Mouse (Mus musculus) MEL (cell line): ENCODE results near the gene Rnf220.

Experiments used
- BHLHE40 ChIP-seq: IDR thresholded peaks from 2 replicates; pipeline ENCODE4 v1.6.1; 2012; ENCODE audit warnings: low read depth, mild to moderate bottlenecking, inconsistent platforms, low read length, improper control_type of control experiment, borderline replicate concordance
- CHD2 ChIP-seq: IDR thresholded peaks from 2 replicates; pipeline ENCODE4 v1.6.1; 2011; ENCODE audit warnings: low read length, improper control_type of control experiment
- CTCF ChIP-seq, 3 experiments: IDR thresholded peaks in 2 of 3; conservative IDR thresholded peaks in 1 of 3; 2 replicates each; pipeline ENCODE4 v1.5.1; 2011 to 2012; ENCODE audit warnings: low read length in 3 of 3, low read depth in 2 of 3, mild to moderate bottlenecking in 2 of 3, improper control_type of control experiment in 1 of 3, inconsistent platforms in 1 of 3, mixed read lengths in 1 of 3, moderate library complexity in 1 of 3; ENCODE audit not compliant: control insufficient read depth in 1 of 3, insufficient read depth in 1 of 3, poor library complexity in 1 of 3, severe bottlenecking in 1 of 3
- E2F4 ChIP-seq: IDR thresholded peaks from 2 replicates; pipeline ENCODE4 v1.6.1; 2011; ENCODE audit warnings: low read depth, low read length, improper control_type of control experiment, borderline replicate concordance
- EP300 ChIP-seq, 2 experiments: IDR thresholded peaks; 2 replicates each; pipeline ENCODE4 v1.6.1; 2011; ENCODE audit warnings: improper control_type of control experiment in 2 of 2, low read length in 2 of 2, low read depth in 1 of 2, mild to moderate bottlenecking in 1 of 2
- GATA1 ChIP-seq: IDR thresholded peaks from 2 replicates; pipeline ENCODE4 v1.6.1; 2011; ENCODE audit warnings: low read depth, low read length, improper control_type of control experiment
- MAX ChIP-seq: IDR thresholded peaks from 2 replicates; pipeline ENCODE4 v1.6.1; 2011; ENCODE audit warnings: low read length, improper control_type of control experiment
- MYB ChIP-seq: IDR thresholded peaks from 2 replicates; pipeline ENCODE4 v1.6.1; 2011; ENCODE audit warnings: mild to moderate bottlenecking, low read depth, low read length, improper control_type of control experiment
- NELFE ChIP-seq: IDR thresholded peaks from 2 replicates; pipeline ENCODE4 v1.6.1; 2011; ENCODE audit warnings: low read depth, low read length, improper control_type of control experiment
- POLR2A ChIP-seq, 2 experiments: IDR thresholded peaks; 2 replicates each; pipeline ENCODE4 v1.6.1; 2011 to 2012; ENCODE audit warnings: low read length in 2 of 2, mild to moderate bottlenecking in 2 of 2, control low read depth in 1 of 2, improper control_type of control experiment in 1 of 2, low read depth in 1 of 2, moderate library complexity in 1 of 2; ENCODE audit not compliant: control insufficient read depth in 1 of 2, insufficient read depth in 1 of 2, poor library complexity in 1 of 2
- RCOR1 ChIP-seq: IDR thresholded peaks from 2 replicates; pipeline ENCODE4 v1.6.1; 2012; ENCODE audit warnings: low read depth, mild to moderate bottlenecking, inconsistent platforms, low read length, improper control_type of control experiment
- TAL1 ChIP-seq: IDR thresholded peaks from 2 replicates; pipeline ENCODE4 v1.6.1; 2012; ENCODE audit warnings: mild to moderate bottlenecking, inconsistent platforms, low read length, moderate library complexity, mixed read lengths

- no peak for TF ChIP-seq E2F4
- no peak for TF ChIP-seq POLR2A (IDR thresholded peaks at IDR 0.05; ENCODE audit: control insufficient read depth in 1 of 2, insufficient read depth in 1 of 2, low read depth in 1 of 2, low read length in 2 of 2, poor library complexity in 1 of 2)
- TF ChIP-seq CTCF (IDR thresholded peaks at IDR 0.05 in 2 of 3, conservative IDR thresholded peaks at IDR 0.05 in 1 of 3; ENCODE audit: control insufficient read depth in 1 of 3, insufficient read depth in 1 of 3, low read depth in 2 of 3, low read length in 3 of 3, poor library complexity in 1 of 3, severe bottlenecking in 1 of 3), result no peak
- TF ChIP-seq NELFE, result no peak
- no peak for TF ChIP-seq MAX
- no peak for TF ChIP-seq BHLHE40
- no peak for TF ChIP-seq RCOR1
- TF ChIP-seq EP300 (IDR thresholded peaks at IDR 0.05; ENCODE audit: low read depth in 1 of 2, low read length in 2 of 2), result no peak
- no peak for TF ChIP-seq CHD2
- TF ChIP-seq TAL1, result no peak
- TF ChIP-seq GATA1, result no peak
- no peak for TF ChIP-seq MYB
These were observed 116.9 kb downstream of the Rnf220 start for GRCm38 (mm10) chr4:117379803-117380557.
